Mouse (Mus musculus): ENCODE data around the gene P2ry13. TPM values are rescaled to one million over a fixed set of nuclear protein-coding genes. Genes with fewer than 3 reads are reported as not detected.

Gene P2ry13
- total and polyA plus RNA-seq, 2 experiments from 2014 or later: 2.2 to 3.6 TPM

DNA sequence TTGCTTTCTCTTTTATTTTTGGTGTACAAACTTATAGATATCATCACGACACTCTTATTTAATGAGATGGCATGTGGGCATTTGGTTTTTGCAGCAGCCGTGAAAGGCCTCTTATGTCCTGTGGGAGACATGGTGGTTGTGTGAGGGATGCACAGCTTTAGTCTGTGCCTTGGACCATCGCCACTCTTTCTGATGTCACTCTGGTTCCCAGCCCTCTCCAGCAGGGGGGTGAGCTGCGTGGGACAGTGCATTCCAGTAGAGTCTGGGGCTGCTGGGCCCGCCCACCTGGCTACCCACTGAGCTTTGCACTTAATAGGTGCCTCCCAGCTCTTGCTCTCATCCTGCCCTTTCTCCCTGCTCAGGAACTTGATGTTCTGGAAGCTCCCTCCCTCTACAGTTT lies 29.5 kb downstream of the P2ry13 start:
- H3K4me3 ChIP-seq (ENCODE audit: low read length): no peak overlapping the region
- 64% methylated on average over 5 of the region's 5 CpGs for WGBS
- H3K9me3 ChIP-seq (ENCODE audit: low read length): no peaks in the 10 kb centered on the region
- no peak overlapping the region for H3K27ac ChIP-seq
- ATAC-seq (no peak), DNase-seq (ENCODE audit: low spot score) (no peak)
- H3K9ac ChIP-seq (replicated peaks; ENCODE audit: low read length): no peak overlapping the region
- no peaks in the 10 kb centered on the region for H3K36me3 ChIP-seq (ENCODE audit: insufficient read depth, low read length)
- no peaks in the 10 kb centered on the region for H3K27me3 ChIP-seq (ENCODE audit: insufficient read depth, low read length)
- H3K4me1 ChIP-seq (ENCODE audit: insufficient read depth, low read length): no peaks in the 10 kb centered on the region
- TF ChIP-seq CTCF (IDR thresholded peaks at IDR 0.05; ENCODE audit: low read depth): no peak
- no peak overlapping the region for H3K4me2 ChIP-seq (ENCODE audit: low read depth, low read length)

DNA sequence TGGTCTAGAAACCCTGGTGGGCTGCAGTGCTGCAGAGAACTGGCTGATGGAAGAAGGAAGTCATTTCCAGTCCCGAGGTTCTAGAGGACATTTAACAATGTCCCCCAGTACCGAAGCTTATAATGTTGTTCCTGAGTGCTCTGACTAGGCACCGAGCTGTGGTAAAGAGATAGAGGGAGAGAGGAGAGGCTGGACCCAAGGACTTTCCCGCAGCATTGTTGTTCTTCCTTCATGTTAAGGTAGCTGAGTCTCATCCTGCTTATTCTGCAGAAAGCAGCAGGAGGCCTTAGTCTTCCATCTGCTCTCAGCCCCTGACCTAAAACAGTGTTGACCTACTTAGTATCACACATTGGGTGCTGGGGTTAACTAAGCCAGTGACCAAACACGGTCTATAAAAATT lies 33.8 kb downstream of the P2ry13 start:
- H3K9me3 ChIP-seq (ENCODE audit: low read length): no peaks in the 10 kb centered on the region
- H3K4me1 ChIP-seq (ENCODE audit: insufficient read depth, low read length): no peaks in the 10 kb centered on the region
- WGBS: 71% methylated on average over 5 of the region's 5 CpGs
- ATAC-seq: no peak; the same call in 1 of the 2 replicates
- H3K36me3 ChIP-seq (ENCODE audit: insufficient read depth, low read length): no peaks in the 10 kb centered on the region
- no peaks in the 10 kb centered on the region for H3K27me3 ChIP-seq (ENCODE audit: insufficient read depth, low read length)
- TF ChIP-seq CTCF (IDR thresholded peaks at IDR 0.05; ENCODE audit: low read depth): no peak
- H3K4me2 ChIP-seq (ENCODE audit: low read depth, low read length): no peak overlapping the region
- H3K4me3 ChIP-seq (ENCODE audit: low read length): no peak overlapping the region
- no peak for DNase-seq (ENCODE audit: low spot score)
- no peak overlapping the region; the same call in 1 of the 2 replicates for H3K27ac ChIP-seq
- no peak overlapping the region for H3K9ac ChIP-seq (replicated peaks; ENCODE audit: low read length)

- TF ChIP-seq CTCF (IDR thresholded peaks at IDR 0.05; ENCODE audit: low read depth): peak; percentile 92
- H3K9me3 ChIP-seq (ENCODE audit: low read length): no peaks in the 10 kb centered on the region
- ATAC-seq (peak; percentile 83), DNase-seq (ENCODE audit: low spot score) (peak; percentile 81)
- no peak overlapping the region for H3K4me3 ChIP-seq (ENCODE audit: low read length)
- H3K4me2 ChIP-seq (ENCODE audit: low read depth, low read length): no peak overlapping the region
- H3K36me3 ChIP-seq (ENCODE audit: insufficient read depth, low read length): no peaks in the 10 kb centered on the region
- 31% methylated on average over 5 of the region's 5 CpGs for WGBS
- no peaks in the 10 kb centered on the region for H3K27me3 ChIP-seq (ENCODE audit: insufficient read depth, low read length)
- H3K4me1 ChIP-seq (ENCODE audit: insufficient read depth, low read length): no peaks in the 10 kb centered on the region
- H3K9ac ChIP-seq (replicated peaks; ENCODE audit: low read length): no peak overlapping the region
- H3K27ac ChIP-seq: no peak overlapping the region
Observed at GRCm38 (mm10) chr3:59175234-59175633, 35.4 kb downstream of the P2ry13 start.

GRCm38 (mm10) chr3:59174426-59175154 lies 36.1 kb downstream of the P2ry13 start:
- 80% methylated on average over 6 of the region's 6 CpGs for WGBS
- no peak for TF ChIP-seq CTCF (IDR thresholded peaks at IDR 0.05; ENCODE audit: low read depth)
- no peak for ATAC-seq
- no peaks in the 10 kb centered on the region for H3K9me3 ChIP-seq (ENCODE audit: low read length)
- H3K4me3 ChIP-seq (ENCODE audit: low read length): no peak overlapping the region
- H3K27ac ChIP-seq: no peak overlapping the region
- no peaks in the 10 kb centered on the region for H3K36me3 ChIP-seq (ENCODE audit: insufficient read depth, low read length)
- H3K27me3 ChIP-seq (ENCODE audit: insufficient read depth, low read length): no peaks in the 10 kb centered on the region
- DNase-seq (ENCODE audit: low spot score): no peak
- no peak overlapping the region for H3K9ac ChIP-seq (replicated peaks; ENCODE audit: low read length)
- H3K4me2 ChIP-seq (ENCODE audit: low read depth, low read length): no peak overlapping the region
- no peaks in the 10 kb centered on the region for H3K4me1 ChIP-seq (ENCODE audit: insufficient read depth, low read length)

- WGBS: 67% methylated on average over 2 of the region's 2 CpGs
- Histone ChIP-seq H3K4me3 (ENCODE audit: low read length) (no peak overlapping the region), H3K9me3 (ENCODE audit: low read length) (no peaks in the 10 kb centered on the region), H3K4me1 (ENCODE audit: insufficient read depth, low read length) (no peaks in the 10 kb centered on the region), H3K27ac (no peak overlapping the region), H3K9ac (replicated peaks; ENCODE audit: low read length) (no peak overlapping the region), H3K36me3 (ENCODE audit: insufficient read depth, low read length) (no peaks in the 10 kb centered on the region), H3K4me2 (ENCODE audit: low read depth, low read length) (no peak overlapping the region), H3K27me3 (ENCODE audit: insufficient read depth, low read length) (no peaks in the 10 kb centered on the region)
- DNase-seq (ENCODE audit: low spot score) (no peak), ATAC-seq (no peak)
- no peak for TF ChIP-seq CTCF (IDR thresholded peaks at IDR 0.05; ENCODE audit: low read depth)
Observed at GRCm38 (mm10) chr3:59169921-59170627, 40.6 kb downstream of the P2ry13 start.

- Histone ChIP-seq H3K4me2 (ENCODE audit: low read depth, low read length) (no peak overlapping the region), H3K27ac (no peak overlapping the region), H3K4me1 (ENCODE audit: insufficient read depth, low read length) (no peaks in the 10 kb centered on the region), H3K36me3 (ENCODE audit: insufficient read depth, low read length) (no peaks in the 10 kb centered on the region), H3K9me3 (ENCODE audit: low read length) (no peaks in the 10 kb centered on the region), H3K9ac (replicated peaks; ENCODE audit: low read length) (no peak overlapping the region), H3K27me3 (ENCODE audit: insufficient read depth, low read length) (no peaks in the 10 kb centered on the region), H3K4me3 (ENCODE audit: low read length) (no peak overlapping the region)
- peak; percentile 5; the same call in 1 of the 2 replicates for TF ChIP-seq CTCF (IDR thresholded peaks at IDR 0.05; ENCODE audit: low read depth)
- WGBS: 62% methylated on average over 4 of the region's 4 CpGs
- ATAC-seq (peak; percentile 35; the same call in 1 of the 2 replicates), DNase-seq (ENCODE audit: low spot score) (no peak)
Observed at GRCm38 (mm10) chr3:59169215-59169614, 41.5 kb downstream of the P2ry13 start.

DNA sequence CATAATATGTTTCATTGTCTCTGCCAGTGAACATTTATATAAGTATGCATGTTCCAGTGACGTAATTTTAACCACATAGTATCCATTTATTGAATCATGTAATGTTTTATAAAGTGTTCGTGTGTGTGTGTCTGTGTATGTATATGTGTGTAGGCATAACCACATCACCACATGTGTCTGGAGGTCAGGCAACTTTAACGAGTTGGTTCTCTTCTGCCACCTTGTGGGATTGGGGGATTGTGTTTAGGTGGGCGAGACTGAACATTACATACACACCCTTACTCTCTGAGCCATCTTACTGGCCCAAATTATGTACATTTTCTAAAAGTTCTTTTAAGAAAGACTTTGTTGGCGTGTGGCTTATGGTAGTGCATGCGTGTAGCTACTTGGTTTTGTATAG lies 42.2 kb downstream of the P2ry13 start:
- 0 out of 2 replicates have a peak, but pooled peaks have one; percentile 5 for TF ChIP-seq CTCF (IDR thresholded peaks at IDR 0.05; ENCODE audit: low read depth)
- 89% methylated on average over 6 of the region's 6 CpGs for WGBS
- no peak overlapping the region for H3K27ac ChIP-seq
- DNase-seq (ENCODE audit: low spot score): no peak
- H3K4me3 ChIP-seq (ENCODE audit: low read length): no peak overlapping the region
- no peaks in the 10 kb centered on the region for H3K4me1 ChIP-seq (ENCODE audit: insufficient read depth, low read length)
- H3K27me3 ChIP-seq (ENCODE audit: insufficient read depth, low read length): no peaks in the 10 kb centered on the region
- no peaks in the 10 kb centered on the region for H3K9me3 ChIP-seq (ENCODE audit: low read length)
- no peaks in the 10 kb centered on the region for H3K36me3 ChIP-seq (ENCODE audit: insufficient read depth, low read length)
- ATAC-seq: no peak
- no peak overlapping the region for H3K9ac ChIP-seq (replicated peaks; ENCODE audit: low read length)
- H3K4me2 ChIP-seq (ENCODE audit: low read depth, low read length): no peak overlapping the region

All from hindbrain, postnatal 0 days (tissue).